Mouse (Mus musculus): ENCODE results near the gene Il17re.

The Il17re gene

GRCm38 (mm10) chr6:113457952-113458534 is at the start of gene Il17re:
Gene Il17re, plus strand, starts transcription at chr6:113458484.
- DNase-seq = no peak

- DNase-seq = no peak
These were observed 48.3 kb upstream of the Il17re start for GRCm38 (mm10) chr6:113410001-113410400.

GRCm38 (mm10) chr6:113416416-113416815 is 41.9 kb upstream of the Il17re start:
- DNase-seq = no peak

- no peak for DNase-seq
These were observed 39.7 kb upstream of the Il17re start for GRCm38 (mm10) chr6:113418441-113419198.

GRCm38 (mm10) chr6:113419199-113419587 is 39.1 kb upstream of the Il17re start, which contains the start of gene Rpusd3:
Gene Rpusd3, minus strand, starts transcription at chr6:113419340.
- peak; percentile 98 to 99 for DNase-seq

- DNase-seq = no peak
These were observed 35.3 kb upstream of the Il17re start for GRCm38 (mm10) chr6:113423000-113423399.

GRCm38 (mm10) chr6:113424187-113424586 is 34.1 kb upstream of the Il17re start:
- no peak for DNase-seq

GRCm38 (mm10) chr6:113426696-113427095 is 31.6 kb upstream of the Il17re start:
- DNase-seq = no peak

- DNase-seq = peak in 1 of 2 experiments; percentile 49
These were observed 30.9 kb upstream of the Il17re start for GRCm38 (mm10) chr6:113427397-113427796.

- DNase-seq = no peak
These were observed 30.3 kb upstream of the Il17re start for GRCm38 (mm10) chr6:113428006-113428405.

GRCm38 (mm10) chr6:113429965-113430364 is 28.3 kb upstream of the Il17re start:
- no peak for DNase-seq

GRCm38 (mm10) chr6:113430846-113431245 is 27.4 kb upstream of the Il17re start:
- DNase-seq = no peak

- no peak for DNase-seq
These were observed 26.5 kb upstream of the Il17re start for GRCm38 (mm10) chr6:113431801-113432200.

GRCm38 (mm10) chr6:113433661-113434060 is 24.6 kb upstream of the Il17re start:
- no peak for DNase-seq

- DNase-seq = no peak
These were observed 23.6 kb upstream of the Il17re start for GRCm38 (mm10) chr6:113434691-113435090.

- DNase-seq = peak; percentile 35 to 41
These were observed 22.5 kb upstream of the Il17re start, which contains the start of gene Cidec for GRCm38 (mm10) chr6:113435664-113436205. Gene Cidec, minus strand, starts transcription at chr6:113435760.

GRCm38 (mm10) chr6:113437135-113437534 is 21.1 kb upstream of the Il17re start:
- DNase-seq = no peak

GRCm38 (mm10) chr6:113438721-113439430 is 19.4 kb upstream of the Il17re start:
- DNase-seq = no peak

- DNase-seq = no peak
These were observed 17.6 kb upstream of the Il17re start for GRCm38 (mm10) chr6:113440686-113441085.

- DNase-seq = peak; percentile 71 to 76
These were observed 17.1 kb upstream of the Il17re start for GRCm38 (mm10) chr6:113441147-113441680.

GRCm38 (mm10) chr6:113442087-113442441 is 16.2 kb upstream of the Il17re start:
- no peak for DNase-seq

GRCm38 (mm10) chr6:113442442-113443090 is 15.7 kb upstream of the Il17re start, which contains the start of gene Jagn1:
Gene Jagn1, plus strand, starts transcription at chr6:113442569.
- peak; percentile 92 to 95 for DNase-seq

Data from lung, adult 18-20 months (tissue).